Mouse (Mus musculus) forebrain, embryonic 15.5 days (tissue): ENCODE data around the gene Rps9. TPM values are rescaled to one million over a fixed set of nuclear protein-coding genes. Genes with fewer than 3 reads are reported as not detected.
A peak's percentile ranks its signal among the peaks of the same experiment; 100 is the strongest.
"Not testable (repeated sequence)": the region's sequence is repeated elsewhere in the genome, so short reads cannot be mapped to it uniquely, and the experiment has no call there.

Source experiments
- ATAC-seq: fragments of 200-750 bp; cut with Nextera tagmentation; replicated peaks from 2 replicates; pipeline ENCODE4 v1.8.0; 2017; ENCODE audit warnings: mild to moderate bottlenecking, moderate TSS enrichment, moderate library complexity
- H3K27ac ChIP-seq: fragments of 300-500 bp; sonication (generic); replicated peaks from 2 replicates; pipeline ENCODE4 v1.5.1; 2015; ENCODE audit warnings: mild to moderate bottlenecking, inconsistent platforms
- H3K27me3 ChIP-seq: fragments of 300-500 bp; sonication (generic); 2 replicates; pipeline ENCODE4 v1.6.1; 2015; ENCODE audit warnings: inconsistent platforms
- H3K36me3 ChIP-seq: fragments of 300-500 bp; sonication (generic); 2 replicates; pipeline ENCODE4 v1.6.1; 2015; ENCODE audit warnings: mild to moderate bottlenecking, inconsistent platforms
- H3K4me1 ChIP-seq: fragments of 300-500 bp; sonication (generic); 2 replicates; pipeline ENCODE4 v1.6.1; 2015; ENCODE audit warnings: inconsistent platforms
- H3K4me2 ChIP-seq: fragments of 300-500 bp; sonication (generic); replicated peaks from 2 replicates; pipeline ENCODE4 v1.6.1; 2015; ENCODE audit warnings: mild to moderate bottlenecking, inconsistent platforms
- H3K4me3 ChIP-seq: fragments of 300-500 bp; sonication (generic); 2 replicates; pipeline ENCODE4 v1.5.1; 2015; ENCODE audit warnings: mild to moderate bottlenecking, inconsistent platforms
- H3K9ac ChIP-seq: fragments of 300-500 bp; sonication (generic); replicated peaks from 2 replicates; pipeline ENCODE4 v1.6.1; 2015; ENCODE audit warnings: mild to moderate bottlenecking, inconsistent platforms
- H3K9me3 ChIP-seq: fragments of 300-500 bp; sonication (generic); 2 replicates; pipeline ENCODE4 v1.6.1; 2016; ENCODE audit warnings: inconsistent platforms
- WGBS: fragments of 180-500 bp; shearing (Covaris S2); methylation state at CpG from one replicate; pipeline ENCODE4 v1.1.7; 2015; ENCODE audit warnings: mixed read lengths; 5-methylcytosine and 5-hydroxymethylcytosine counted together
- polyA plus RNA-seq: library from polyadenylated mRNA; unstranded; fragments of >200 nt; fragmentation: Nextera tagmentation; extraction: Ambion mirVana; gene quantifications from 2 replicates; pipeline ENCODE4 v1.2.1, GENCODE M21; 2015

Gene Rps9
- polyA plus RNA-seq, 1 experiment from 2014 or later, result 995 TPM

GRCm38 (mm10) chr7:3684698-3685097 is 19.1 kb upstream of the Rps9 start:
- Histone ChIP-seq H3K27ac (peak overlapping the region; percentile 55), H3K4me2 (no peak overlapping the region), H3K36me3 (peaks cover 25% of the 10 kb centered on the region), H3K27me3 (no peaks in the 10 kb centered on the region), H3K9me3 (no peaks in the 10 kb centered on the region), H3K9ac (no peak overlapping the region), H3K4me3 (no peak overlapping the region), H3K4me1 (peaks cover 7% of the 10 kb centered on the region; the same call in 1 of the 2 replicates)
- ATAC-seq, result peak; percentile 17; the same call in 1 of the 2 replicates
- WGBS, result 74% methylated on average over 8 of the region's 8 CpGs

- peak overlapping the region; percentile 7; the same call in 1 of the 2 replicates for H3K27ac ChIP-seq
- no peak overlapping the region for H3K4me2 ChIP-seq
- peaks cover 28% of the 10 kb centered on the region for H3K36me3 ChIP-seq
- no peak overlapping the region for H3K4me3 ChIP-seq
- 83% methylated on average over 31 of the region's 31 CpGs for WGBS
- H3K9me3 ChIP-seq, result no peaks in the 10 kb centered on the region
- ATAC-seq, result peak; percentile 9; the same call in 1 of the 2 replicates
- H3K9ac ChIP-seq, result no peak overlapping the region
- H3K27me3 ChIP-seq, result no peaks in the 10 kb centered on the region
- H3K4me1 ChIP-seq, result peaks cover 7% of the 10 kb centered on the region; the same call in 1 of the 2 replicates
Observed at GRCm38 (mm10) chr7:3685400-3686187, 18.2 kb upstream of the Rps9 start.

GRCm38 (mm10) chr7:3691919-3692318 is 11.9 kb upstream of the Rps9 start:
- no peaks in the 10 kb centered on the region for H3K9me3 ChIP-seq
- peaks cover 33% of the 10 kb centered on the region for H3K4me1 ChIP-seq
- peak overlapping the region; percentile 85 for H3K4me2 ChIP-seq
- H3K9ac ChIP-seq, result peak overlapping the region; percentile 92
- peaks cover 21% of the 10 kb centered on the region for H3K36me3 ChIP-seq
- peak overlapping the region; percentile 80 for H3K4me3 ChIP-seq
- no peaks in the 10 kb centered on the region for H3K27me3 ChIP-seq
- ATAC-seq, result no peak
- peak overlapping the region; percentile 93 for H3K27ac ChIP-seq
- 48% methylated on average over 3 of the region's 3 CpGs for WGBS

DNA sequence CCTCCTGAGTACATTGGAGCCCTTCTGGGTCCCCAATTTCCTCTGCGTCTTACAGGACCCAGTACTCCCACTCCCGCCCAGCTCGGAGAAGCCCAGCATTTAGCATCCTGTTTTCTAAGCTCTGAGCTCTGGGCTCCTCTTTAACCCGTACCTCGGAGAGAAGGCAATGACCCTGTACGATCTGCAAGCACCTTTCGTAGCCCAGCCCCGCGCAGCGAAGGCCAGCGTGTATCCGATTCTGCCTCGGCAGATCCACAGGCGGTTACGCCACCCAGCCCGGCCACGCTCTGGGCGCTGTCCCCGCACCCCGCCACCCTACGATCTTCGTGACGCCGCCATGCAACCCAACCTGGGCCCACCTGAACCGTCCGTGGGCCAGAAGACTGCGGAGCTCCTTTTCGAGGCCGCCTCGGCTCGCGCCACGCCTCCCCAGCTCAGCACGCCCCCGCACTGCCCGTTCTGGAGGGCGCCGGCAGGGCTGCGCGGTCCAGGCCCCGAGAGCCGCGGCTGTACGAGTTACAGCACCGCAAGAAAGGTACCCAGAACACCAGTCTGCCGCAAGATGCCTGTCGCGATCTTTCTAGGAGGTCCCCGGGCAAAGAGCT is 11.3 kb upstream of the Rps9 start, which contains the start of gene Tsen34:
Tsen34 (plus strand) TSS at position 482 of the 605 bp plus-strand sequence.
- Histone ChIP-seq H3K27me3 (no peaks in the 10 kb centered on the region), H3K9ac (peak within 1 kb of the TSS; percentile 92), H3K27ac (peak within 1 kb of the TSS; percentile 93), H3K4me2 (peak within 1 kb of the TSS; percentile 85), H3K9me3 (no peaks in the 10 kb centered on the region), H3K4me3 (peak within 1 kb of the TSS; percentile 80), H3K4me1 (peaks cover 33% of the 10 kb centered on the region), H3K36me3 (peaks cover 24% of the 10 kb centered on the region)
- peak; percentile 79 for ATAC-seq
- WGBS, result under 1% methylated on average over 49 of the region's 49 CpGs

- WGBS, result under 1% methylated on average over 55 of the region's 55 CpGs
- Histone ChIP-seq H3K27me3 (no peaks in the 10 kb centered on the region), H3K9ac (peak within 1 kb of the TSS; percentile 92)
Observed at GRCm38 (mm10) chr7:3692987-3693808, 10.6 kb upstream of the Rps9 start, which contains the start of gene Mboat7. TSS of gene Mboat7 (minus strand) at chr7:3693523.

GRCm38 (mm10) chr7:3693809-3694075 is 10.1 kb upstream of the Rps9 start:
- peak overlapping the region; percentile 92 for H3K9ac ChIP-seq
- H3K27ac ChIP-seq, result peak overlapping the region; percentile 93
- peak overlapping the region; percentile 85 for H3K4me2 ChIP-seq
- H3K36me3 ChIP-seq, result peaks cover 32% of the 10 kb centered on the region
- ATAC-seq, result no peak
- H3K4me3 ChIP-seq, result peak overlapping the region; percentile 80
- H3K27me3 ChIP-seq, result no peaks in the 10 kb centered on the region
- no peaks in the 10 kb centered on the region for H3K9me3 ChIP-seq
- peaks cover 33% of the 10 kb centered on the region for H3K4me1 ChIP-seq
- 0% methylated on average over 18 of the region's 18 CpGs for WGBS

More at GRCm38 (mm10) chr7:3692987-3693808, 10.6 kb upstream of the Rps9 start, which contains the start of gene Mboat7:
- Histone ChIP-seq H3K4me2 (peak within 1 kb of the TSS; percentile 85), H3K27ac (peak within 1 kb of the TSS; percentile 93), H3K4me3 (peak within 1 kb of the TSS; percentile 80), H3K9me3 (no peaks in the 10 kb centered on the region), H3K4me1 (peaks cover 33% of the 10 kb centered on the region), H3K36me3 (peaks cover 29% of the 10 kb centered on the region)
- peak; percentile 93 for ATAC-seq

GRCm38 (mm10) chr7:3694076-3694948 is 9.5 kb upstream of the Rps9 start:
- no peaks in the 10 kb centered on the region for H3K27me3 ChIP-seq
- no peaks in the 10 kb centered on the region for H3K9me3 ChIP-seq
- peak overlapping the region; percentile 80 for H3K4me3 ChIP-seq
- ATAC-seq, result peak; percentile 30
- H3K4me1 ChIP-seq, result peaks cover 33% of the 10 kb centered on the region
- H3K4me2 ChIP-seq, result peak overlapping the region; percentile 85
- peak overlapping the region; percentile 92 for H3K9ac ChIP-seq
- under 1% methylated on average over 45 of the region's 55 CpGs for WGBS
- H3K27ac ChIP-seq, result peak overlapping the region; percentile 93
- H3K36me3 ChIP-seq, result peaks cover 37% of the 10 kb centered on the region

- Histone ChIP-seq H3K27ac (peak overlapping the region; percentile 93), H3K4me2 (peak overlapping the region; percentile 85), H3K4me3 (peak overlapping the region; percentile 80), H3K4me1 (peaks cover 33% of the 10 kb centered on the region), H3K9ac (peak overlapping the region; percentile 92), H3K36me3 (peaks cover 42% of the 10 kb centered on the region)
- not testable (repeated sequence) for H3K9me3 ChIP-seq, ATAC-seq, H3K27me3 ChIP-seq
- 3% methylated on average over 9 of the region's 9 CpGs for WGBS
Observed at GRCm38 (mm10) chr7:3694949-3695305, 8.9 kb upstream of the Rps9 start.

DNA sequence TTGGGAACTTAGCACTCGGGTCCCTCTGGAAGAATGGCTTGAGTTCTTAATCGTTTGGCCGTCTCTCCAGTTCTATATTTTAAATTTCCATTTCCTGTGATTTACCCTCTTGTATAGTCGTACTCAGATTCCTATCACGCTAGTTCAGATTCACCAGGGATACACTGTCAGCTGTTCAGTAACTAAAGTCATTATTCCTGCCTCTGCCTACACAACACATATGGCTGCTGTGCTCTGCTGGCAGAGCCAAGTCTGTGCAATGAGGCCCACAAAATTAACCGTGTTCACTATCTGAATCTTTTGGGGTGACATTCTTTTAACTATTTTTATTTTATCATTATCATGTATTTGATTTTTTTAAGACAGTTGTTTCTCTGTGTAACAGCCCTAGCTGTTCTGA is 5.3 kb upstream of the Rps9 start:
- no peaks in the 10 kb centered on the region for H3K27me3 ChIP-seq
- no peak overlapping the region for H3K4me2 ChIP-seq
- peaks cover 20% of the 10 kb centered on the region for H3K4me1 ChIP-seq
- no peak for ATAC-seq
- 92% methylated on average over 6 of the region's 6 CpGs for WGBS
- H3K9ac ChIP-seq, result no peak overlapping the region
- no peak overlapping the region for H3K4me3 ChIP-seq
- no peaks in the 10 kb centered on the region for H3K9me3 ChIP-seq
- H3K36me3 ChIP-seq, result peaks cover 48% of the 10 kb centered on the region
- no peak overlapping the region for H3K27ac ChIP-seq

DNA sequence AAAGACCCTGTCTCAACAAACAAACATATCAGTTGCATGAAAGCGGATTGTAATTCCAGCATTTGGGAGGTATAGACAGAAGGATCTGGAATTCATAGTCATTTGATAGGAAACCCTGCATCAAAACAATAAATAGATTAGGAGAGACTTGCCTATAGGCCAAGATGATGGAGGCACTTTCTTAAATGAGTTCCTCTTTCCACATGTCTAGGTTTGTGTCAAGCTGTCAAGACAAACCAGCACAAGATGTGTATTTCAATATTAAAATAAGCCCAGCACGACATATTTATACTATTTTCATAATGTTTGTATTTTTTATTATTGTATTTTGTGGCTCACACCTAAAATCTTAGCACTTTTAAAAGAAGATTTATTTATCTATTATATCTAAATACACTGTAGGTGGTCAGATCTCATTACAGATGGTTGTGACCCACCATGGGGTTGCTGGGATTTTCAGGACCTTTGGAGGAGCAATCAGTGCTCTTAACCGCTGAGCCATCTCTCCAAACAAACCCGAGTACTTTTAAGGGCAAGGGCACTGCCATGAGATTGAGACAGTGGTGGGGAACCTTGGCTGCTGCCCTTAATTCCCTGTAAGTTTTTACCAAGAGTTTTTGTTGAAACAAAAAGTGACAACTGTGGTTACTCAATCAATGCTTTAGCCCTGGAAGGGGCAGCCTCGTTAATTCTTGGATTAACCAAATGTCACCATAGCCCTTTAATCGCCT is 480 bp upstream of the Rps9 start:
- 20% methylated on average over 6 of the region's 6 CpGs for WGBS
- Histone ChIP-seq H3K4me3 (peak overlapping the region; percentile 85), H3K9ac (peak overlapping the region; percentile 54), H3K4me2 (peak overlapping the region; percentile 79), H3K27me3 (no peaks in the 10 kb centered on the region), H3K9me3 (no peaks in the 10 kb centered on the region), H3K4me1 (peaks cover 29% of the 10 kb centered on the region), H3K36me3 (peaks cover 48% of the 10 kb centered on the region), H3K27ac (peak overlapping the region; percentile 95)
- ATAC-seq, result peak; percentile 49
